Mouse (Mus musculus) neutrophil, adult 5-6 weeks (primary cell): Measurements from ENCODE around the gene B3gnt9. TPM values are rescaled to one million over a fixed set of nuclear protein-coding genes. Genes with fewer than 3 reads are reported as not detected.

Source experiments
- ATAC-seq: fragments of 151-379, 151-347 bp; 2 replicates; pipeline ENCODE4 v1.8.0; 2017; ENCODE audit warnings: mild to moderate bottlenecking, moderate TSS enrichment; ENCODE audit not compliant: insufficient number of reproducible peaks, poor library complexity, low FRiP score, severe bottlenecking; ENCODE audit errors: extremely low read depth
- total RNA-seq: library from RNA; stranded (forward); fragments of 200-1000 nt; gene quantifications from 2 replicates; pipeline ENCODE4 v1.2.3, GENCODE M21; 2017

The B3gnt9 gene
- total RNA-seq, 1 experiment from 2014 or later, result 0.35 TPM

- ATAC-seq, result no peak
These were observed 32.0 kb upstream of the B3gnt9 start for GRCm38 (mm10) chr8:105286907-105287306.

GRCm38 (mm10) chr8:105285514-105285913 is 30.6 kb upstream of the B3gnt9 start:
- no peak for ATAC-seq

GRCm38 (mm10) chr8:105283074-105283473 is 28.1 kb upstream of the B3gnt9 start:
- ATAC-seq, result peak; percentile 46; the same call in 1 of the 2 replicates

- ATAC-seq, result no peak
These were observed 27.3 kb upstream of the B3gnt9 start for GRCm38 (mm10) chr8:105282239-105282638.

- ATAC-seq, result no peak
These were observed 26.9 kb upstream of the B3gnt9 start for GRCm38 (mm10) chr8:105281821-105282220.

GRCm38 (mm10) chr8:105280567-105280966 is 25.6 kb upstream of the B3gnt9 start:
- no peak for ATAC-seq

- ATAC-seq, result peak; percentile 21; the same call in 1 of the 2 replicates
These were observed 24.0 kb upstream of the B3gnt9 start for GRCm38 (mm10) chr8:105278911-105279334.

GRCm38 (mm10) chr8:105276292-105277120 is 21.6 kb upstream of the B3gnt9 start:
- ATAC-seq, result no peak

GRCm38 (mm10) chr8:105275840-105276239 is 20.9 kb upstream of the B3gnt9 start, which contains the start of gene Nol3:
Gene Nol3 (plus strand): TSS chr8:105276140.
- no peak for ATAC-seq

GRCm38 (mm10) chr8:105275387-105275786 is 20.4 kb upstream of the B3gnt9 start:
- ATAC-seq, result no peak

GRCm38 (mm10) chr8:105270916-105271186 is 15.9 kb upstream of the B3gnt9 start:
- no peak for ATAC-seq

GRCm38 (mm10) chr8:105270101-105270915 is 15.4 kb upstream of the B3gnt9 start:
- no peak for ATAC-seq

GRCm38 (mm10) chr8:105269461-105269947 is 14.6 kb upstream of the B3gnt9 start, which contains the start of gene Hsf4:
Gene Hsf4 (plus strand): TSS chr8:105269801.
- no peak for ATAC-seq

- ATAC-seq, result no peak
These were observed 14.1 kb upstream of the B3gnt9 start for GRCm38 (mm10) chr8:105269075-105269458.

GRCm38 (mm10) chr8:105268342-105269074 is 13.6 kb upstream of the B3gnt9 start:
- no peak for ATAC-seq

GRCm38 (mm10) chr8:105266775-105267174 is 11.8 kb upstream of the B3gnt9 start:
- peak; percentile 48; the same call in 1 of the 2 replicates for ATAC-seq

- peak; percentile 74 for ATAC-seq
These were observed 10.2 kb upstream of the B3gnt9 start for GRCm38 (mm10) chr8:105265128-105265527.

GRCm38 (mm10) chr8:105264024-105264982 is 9.3 kb upstream of the B3gnt9 start, which contains the start of the genes Tradd and Fbxl8:
Gene Tradd (minus strand): TSS chr8:105264609.
Gene Fbxl8 (plus strand): TSS chr8:105264648.
- peak; percentile 37; the same call in 1 of the 2 replicates for ATAC-seq
